Mouse (Mus musculus) intestine, embryonic 16.5 days (tissue): ENCODE data around the gene Gmds. TPM values are rescaled to one million over a fixed set of nuclear protein-coding genes. Genes with fewer than 3 reads are reported as not detected.

Source experiments
- ATAC-seq: fragments of 200-750 bp; cut with Nextera tagmentation; 2 replicates; pipeline ENCODE4 v1.8.0; 2017; ENCODE audit warnings: moderate TSS enrichment, moderate library complexity
- H3K27ac ChIP-seq: fragments of 300-500 bp; sonication (generic); 2 replicates; pipeline ENCODE4 v1.5.1; 2014; ENCODE audit warnings: mild to moderate bottlenecking, low read length
- H3K27me3 ChIP-seq: fragments of 300-500 bp; sonication (generic); replicated peaks from 2 replicates; pipeline ENCODE4 v1.6.1; 2014; ENCODE audit warnings: low read length, control low read depth, mixed read lengths; ENCODE audit not compliant: control insufficient read depth, insufficient read depth
- H3K36me3 ChIP-seq: fragments of 300-500 bp; sonication (generic); 2 replicates; pipeline ENCODE4 v1.6.1; 2014; ENCODE audit warnings: low read length, control low read depth; ENCODE audit not compliant: control insufficient read depth, insufficient read depth
- H3K4me1 ChIP-seq: fragments of 300-500 bp; sonication (generic); 2 replicates; pipeline ENCODE4 v1.6.1; 2014; ENCODE audit warnings: low read length, control low read depth, mixed read lengths; ENCODE audit not compliant: control insufficient read depth, insufficient read depth
- H3K4me2 ChIP-seq: fragments of 300-500 bp; sonication (generic); 2 replicates; pipeline ENCODE4 v1.6.1; 2014; ENCODE audit warnings: low read depth, low read length, control low read depth
- H3K4me3 ChIP-seq: fragments of 300-500 bp; sonication (generic); 2 replicates; pipeline ENCODE4 v1.5.1; 2014; ENCODE audit warnings: mild to moderate bottlenecking, low read length
- H3K9ac ChIP-seq: fragments of 300-500 bp; sonication (generic); 2 replicates; pipeline ENCODE4 v1.6.1; 2014; ENCODE audit warnings: low read depth, low read length
- H3K9me3 ChIP-seq: fragments of 300-500 bp; sonication (generic); 2 replicates; pipeline ENCODE4 v1.6.1; 2016; ENCODE audit warnings: low read length, control low read depth; ENCODE audit not compliant: control insufficient read depth
- WGBS: fragments of 180-500 bp; shearing (Covaris S2); extraction: QIAGEN DNeasy Blood & Tissue Kit; methylation state at CpG from one replicate; pipeline ENCODE4 v1.1.7; 2014; 5-methylcytosine and 5-hydroxymethylcytosine counted together
- polyA plus RNA-seq: library from polyadenylated mRNA; unstranded; fragments of >200 nt; fragmentation: Nextera tagmentation; extraction: Ambion mirVana; gene quantifications from 2 replicates; pipeline ENCODE4 v1.2.1, GENCODE M21; 2015

Gene Gmds
- polyA plus RNA-seq, 1 experiment from 2014 or later: 210 TPM

GRCm38 (mm10) chr13:32269757-32270156 is 68.8 kb downstream of the Gmds start:
- 53% methylated on average over 2 of the region's 2 CpGs for WGBS
- Histone ChIP-seq H3K36me3 (no peaks in the 10 kb centered on the region), H3K9ac (no peak overlapping the region)

GRCm38 (mm10) chr13:32269261-32269660 is 69.3 kb downstream of the Gmds start:
- H3K27ac ChIP-seq: no peak overlapping the region

More at GRCm38 (mm10) chr13:32269757-32270156, 68.8 kb downstream of the Gmds start:
- Histone ChIP-seq H3K9me3 (no peaks in the 10 kb centered on the region), H3K4me2 (no peak overlapping the region), H3K4me3 (no peak overlapping the region), H3K27me3 (no peaks in the 10 kb centered on the region), H3K27ac (no peak overlapping the region), H3K4me1 (0 out of 2 replicates have a peak, but pooled peaks cover 3% of the 10 kb centered on the region)
- ATAC-seq: no peak

DNA sequence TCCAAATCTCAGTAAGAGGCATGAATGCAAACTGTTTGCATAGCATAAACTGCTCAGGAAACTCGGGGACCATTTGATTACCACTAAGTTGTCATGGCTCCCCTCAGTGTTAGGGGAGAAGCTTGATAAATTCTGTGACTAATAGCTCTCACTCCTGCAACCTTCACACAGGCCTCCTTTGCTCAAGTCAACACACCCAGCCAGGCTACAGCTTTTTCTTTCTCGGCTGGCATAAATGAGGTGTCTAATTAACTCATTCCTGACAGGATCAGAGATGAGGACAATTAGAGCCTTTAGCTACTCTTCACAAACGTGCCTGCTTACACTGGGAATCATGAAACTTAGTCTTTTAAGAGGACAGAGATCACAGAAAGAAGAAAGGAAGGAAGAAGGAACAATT is 70.3 kb downstream of the Gmds start:
- Histone ChIP-seq H3K4me3 (no peak overlapping the region), H3K36me3 (no peaks in the 10 kb centered on the region), H3K9me3 (no peaks in the 10 kb centered on the region), H3K27ac (no peak overlapping the region), H3K27me3 (no peaks in the 10 kb centered on the region), H3K4me2 (no peak overlapping the region), H3K4me1 (0 out of 2 replicates have a peak, but pooled peaks cover 3% of the 10 kb centered on the region), H3K9ac (no peak overlapping the region)
- WGBS: 23% methylated on average over 3 of the region's 3 CpGs
- no peak for ATAC-seq

More at GRCm38 (mm10) chr13:32269261-32269660, 69.3 kb downstream of the Gmds start:
- ATAC-seq: no peak
- Histone ChIP-seq H3K4me2 (no peak overlapping the region), H3K36me3 (no peaks in the 10 kb centered on the region), H3K9ac (no peak overlapping the region), H3K9me3 (no peaks in the 10 kb centered on the region), H3K4me1 (0 out of 2 replicates have a peak, but pooled peaks cover 3% of the 10 kb centered on the region), H3K27me3 (no peaks in the 10 kb centered on the region), H3K4me3 (no peak overlapping the region)
- 71% methylated on average over 2 of the region's 2 CpGs for WGBS

DNA sequence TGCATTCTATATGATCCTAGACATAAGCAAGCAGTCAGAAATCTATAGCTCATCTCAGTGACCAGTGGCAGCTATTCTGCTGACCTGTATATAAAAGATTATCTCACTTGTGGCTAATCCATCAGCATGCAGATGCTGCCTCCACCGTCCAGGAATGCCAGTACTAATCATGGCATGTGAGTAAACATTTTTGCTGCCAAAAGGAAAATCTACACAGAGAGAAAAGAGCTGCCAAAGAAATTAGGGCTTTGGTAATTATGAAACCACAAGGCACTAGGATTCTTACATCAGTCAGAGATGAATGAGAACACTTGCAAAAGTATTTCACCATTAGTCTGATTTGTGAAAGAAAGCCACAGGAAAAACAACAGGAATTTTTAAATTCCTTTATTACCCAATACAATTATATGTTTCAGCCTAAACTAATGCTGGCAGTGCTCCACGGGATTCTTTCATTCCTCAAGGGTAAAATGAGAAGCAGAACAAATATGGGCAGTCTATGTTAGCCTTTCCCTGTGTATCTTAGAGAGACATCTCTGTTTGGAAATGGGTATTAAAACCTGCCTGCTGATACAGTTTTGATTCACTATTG is 71.3 kb downstream of the Gmds start:
- 17% methylated on average over 2 of the region's 2 CpGs for WGBS
- H3K4me1 ChIP-seq: 0 out of 2 replicates have a peak, but pooled peaks cover 3% of the 10 kb centered on the region
- ATAC-seq: no peak
- no peak overlapping the region for H3K9ac ChIP-seq
- no peak overlapping the region for H3K27ac ChIP-seq
- H3K4me2 ChIP-seq: no peak overlapping the region
- no peaks in the 10 kb centered on the region for H3K36me3 ChIP-seq
- no peaks in the 10 kb centered on the region for H3K27me3 ChIP-seq
- H3K4me3 ChIP-seq: no peak overlapping the region
- H3K9me3 ChIP-seq: no peaks in the 10 kb centered on the region

DNA sequence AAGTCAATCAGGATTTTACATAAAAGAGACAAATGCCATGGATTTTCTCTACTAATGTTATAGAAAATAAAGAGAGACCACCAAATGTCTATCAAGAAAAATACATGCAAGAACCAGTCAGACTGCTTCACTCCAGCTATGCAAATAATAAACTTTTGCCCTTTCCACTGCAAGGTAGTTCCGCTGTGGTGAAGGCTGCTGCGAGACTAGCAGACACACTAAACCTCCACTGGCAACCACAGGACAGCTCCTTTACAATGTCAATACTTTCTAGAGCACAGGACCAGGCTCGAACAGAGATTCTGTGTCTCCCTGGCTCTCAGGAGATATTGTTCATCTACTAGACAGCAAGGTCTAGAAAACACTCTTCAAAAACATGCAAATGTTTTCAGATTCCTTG is 71.8 kb downstream of the Gmds start:
- Histone ChIP-seq H3K36me3 (no peaks in the 10 kb centered on the region), H3K9me3 (no peaks in the 10 kb centered on the region), H3K27ac (no peak overlapping the region), H3K9ac (no peak overlapping the region), H3K4me1 (0 out of 2 replicates have a peak, but pooled peaks cover 3% of the 10 kb centered on the region), H3K4me3 (no peak overlapping the region), H3K27me3 (no peaks in the 10 kb centered on the region), H3K4me2 (no peak overlapping the region)
- 26% methylated on average over 3 of the region's 3 CpGs for WGBS
- ATAC-seq: no peak

GRCm38 (mm10) chr13:32256121-32256520 is 82.4 kb downstream of the Gmds start:
- Histone ChIP-seq H3K4me1 (no peaks in the 10 kb centered on the region), H3K36me3 (no peaks in the 10 kb centered on the region), H3K27ac (no peak overlapping the region), H3K4me2 (no peak overlapping the region), H3K9me3 (no peaks in the 10 kb centered on the region), H3K9ac (no peak overlapping the region), H3K27me3 (no peaks in the 10 kb centered on the region), H3K4me3 (no peak overlapping the region)
- WGBS: 71% methylated on average over 2 of the region's 2 CpGs
- no peak for ATAC-seq

GRCm38 (mm10) chr13:32252276-32252675 is 86.3 kb downstream of the Gmds start:
- Histone ChIP-seq H3K4me1 (no peaks in the 10 kb centered on the region), H3K9me3 (no peaks in the 10 kb centered on the region), H3K4me2 (no peak overlapping the region), H3K27me3 (no peaks in the 10 kb centered on the region), H3K4me3 (no peak overlapping the region), H3K9ac (no peak overlapping the region), H3K36me3 (no peaks in the 10 kb centered on the region), H3K27ac (no peak overlapping the region)
- no peak for ATAC-seq
- WGBS: 71% methylated on average over 4 of the region's 4 CpGs

DNA sequence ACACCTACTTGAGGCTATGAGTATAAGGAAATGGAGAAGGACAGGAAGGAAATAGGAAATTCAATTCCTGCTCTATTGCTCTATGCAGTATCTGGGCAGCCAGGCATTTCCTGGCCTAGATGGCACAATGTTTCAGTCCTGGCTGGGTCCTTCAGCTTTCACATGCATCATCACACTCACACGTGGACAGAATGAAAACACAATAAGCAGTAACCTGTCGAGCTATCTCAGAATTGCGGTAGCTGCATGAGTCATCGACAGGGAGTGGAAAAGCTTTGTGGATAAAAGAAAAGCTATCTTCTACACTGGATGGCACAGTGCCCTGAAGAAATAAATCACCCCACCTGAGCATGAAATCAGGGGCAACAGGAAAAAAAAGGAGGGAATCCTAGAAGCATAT is 96.3 kb downstream of the Gmds start:
- Histone ChIP-seq H3K9ac (no peak overlapping the region), H3K27ac (no peak overlapping the region), H3K4me2 (no peak overlapping the region), H3K4me3 (no peak overlapping the region), H3K9me3 (no peaks in the 10 kb centered on the region), H3K36me3 (no peaks in the 10 kb centered on the region), H3K27me3 (no peaks in the 10 kb centered on the region), H3K4me1 (no peaks in the 10 kb centered on the region)
- 53% methylated on average over 4 of the region's 4 CpGs for WGBS
- ATAC-seq: peak; percentile 55; the same call in 1 of the 2 replicates

DNA sequence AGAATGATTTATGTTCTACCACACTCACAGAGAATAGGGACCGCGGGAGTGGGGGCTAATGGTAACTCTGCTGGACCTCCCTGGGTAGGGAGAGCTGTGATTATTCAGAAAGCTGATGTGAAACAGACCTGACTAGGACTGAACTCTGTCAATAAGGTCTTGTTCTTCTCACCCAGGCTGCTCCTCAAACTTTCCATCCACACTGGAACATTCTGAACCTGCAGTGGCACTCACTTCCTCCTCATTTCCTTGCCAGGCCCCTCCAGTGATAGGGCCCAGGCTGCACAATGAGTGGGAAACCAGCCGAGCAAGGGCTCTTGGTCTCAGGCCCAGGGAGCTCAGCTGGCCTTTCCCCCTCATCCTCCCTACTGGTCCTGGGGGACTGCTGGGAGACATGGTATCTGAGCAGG is 102.3 kb downstream of the Gmds start:
- H3K9ac ChIP-seq: no peak overlapping the region
- H3K4me2 ChIP-seq: no peak overlapping the region
- no peak overlapping the region for H3K4me3 ChIP-seq
- no peak for ATAC-seq
- H3K9me3 ChIP-seq: no peaks in the 10 kb centered on the region
- WGBS: 41% methylated on average over 3 of the region's 3 CpGs
- H3K27me3 ChIP-seq: no peaks in the 10 kb centered on the region
- no peaks in the 10 kb centered on the region for H3K36me3 ChIP-seq
- H3K4me1 ChIP-seq: no peaks in the 10 kb centered on the region
- no peak overlapping the region for H3K27ac ChIP-seq

DNA sequence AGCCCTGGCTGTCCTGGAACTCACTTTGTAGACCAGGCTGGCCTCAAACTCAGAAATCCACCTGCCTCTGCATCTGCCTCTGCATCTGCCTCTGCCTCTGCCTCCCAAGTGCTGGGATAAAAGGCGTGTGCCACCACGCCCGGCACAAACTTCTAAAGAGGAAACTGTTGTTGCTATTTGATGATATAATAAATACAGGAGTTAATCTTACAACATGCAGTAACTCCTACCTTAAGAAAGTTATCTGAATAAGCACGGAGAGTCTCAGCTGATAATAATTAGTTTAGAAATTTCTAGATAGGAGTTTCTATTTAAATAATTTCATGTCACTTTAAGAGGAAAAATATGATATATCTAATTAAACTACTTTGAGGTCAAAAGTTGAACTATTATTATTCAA is 103.5 kb downstream of the Gmds start:
- no peak for ATAC-seq
- no peaks in the 10 kb centered on the region for H3K27me3 ChIP-seq
- H3K9ac ChIP-seq: no peak overlapping the region
- WGBS: 85% methylated on average over 4 of the region's 4 CpGs
- no peaks in the 10 kb centered on the region for H3K36me3 ChIP-seq
- H3K27ac ChIP-seq: no peak overlapping the region
- no peaks in the 10 kb centered on the region for H3K4me1 ChIP-seq
- H3K9me3 ChIP-seq: no peaks in the 10 kb centered on the region
- H3K4me2 ChIP-seq: no peak overlapping the region
- H3K4me3 ChIP-seq: no peak overlapping the region
